Mouse (Mus musculus) liver, postnatal 0 days (tissue): Measurements from ENCODE around the gene Nlrc5. TPM values are rescaled to one million over a fixed set of nuclear protein-coding genes. Genes with fewer than 3 reads are reported as not detected.
A peak's percentile ranks its signal among the peaks of the same experiment; 100 is the strongest.

ENCODE experiments used
- ATAC-seq: fragments of 200-750 bp; cut with Nextera tagmentation; 2 replicates; pipeline ENCODE4 v1.8.0; 2017; ENCODE audit warnings: mild to moderate bottlenecking, moderate library complexity
- DNase-seq: peaks from one replicate; pipeline ENCODE4 v3.0.0-alpha.2; 2016
- H3K27ac ChIP-seq: fragments of 300-500 bp; sonication (generic); 2 replicates; pipeline ENCODE4 v1.5.1; 2014; ENCODE audit warnings: antibody characterized with exemption, moderate library complexity, mild to moderate bottlenecking, low read depth
- H3K27me3 ChIP-seq: fragments of 300-500 bp; sonication (generic); 2 replicates; pipeline ENCODE4 v1.6.1; 2014; ENCODE audit warnings: low read length, control low read depth, mixed read lengths; ENCODE audit not compliant: insufficient read depth
- H3K36me3 ChIP-seq: fragments of 300-500 bp; sonication (generic); replicated peaks from 2 replicates; pipeline ENCODE4 v1.6.1; 2014; ENCODE audit warnings: mild to moderate bottlenecking, control low read depth, low read length, moderate library complexity, mixed read lengths; ENCODE audit not compliant: insufficient read depth
- H3K4me1 ChIP-seq: fragments of 300-500 bp; sonication (generic); 2 replicates; pipeline ENCODE4 v1.6.1; 2014; ENCODE audit warnings: antibody characterized with exemption, mild to moderate bottlenecking, control low read depth; ENCODE audit not compliant: insufficient read depth
- H3K4me2 ChIP-seq: fragments of 300-500 bp; sonication (generic); 2 replicates; pipeline ENCODE4 v1.6.1; 2014; ENCODE audit warnings: low read depth, mild to moderate bottlenecking, low read length, moderate library complexity, mixed read lengths
- H3K4me3 ChIP-seq: fragments of 300-500 bp; sonication (generic); 2 replicates; pipeline ENCODE4 v1.5.1; 2014; ENCODE audit warnings: low read depth, low read length
- H3K9ac ChIP-seq: fragments of 300-500 bp; sonication (generic); replicated peaks from 2 replicates; pipeline ENCODE4 v1.6.1; 2014; ENCODE audit warnings: mild to moderate bottlenecking, moderate library complexity
- H3K9me3 ChIP-seq: fragments of 300-500 bp; sonication (generic); 2 replicates; pipeline ENCODE4 v1.6.1; 2016; ENCODE audit warnings: mild to moderate bottlenecking, control low read depth, low read length, mixed read lengths
- CTCF ChIP-seq: sonication (generic); IDR thresholded peaks from 2 replicates; pipeline ENCODE4 v1.5.1; 2016; ENCODE audit warnings: antibody characterized with exemption, low read depth
- EP300 ChIP-seq: IDR thresholded peaks from 2 replicates; pipeline ENCODE4 v1.6.1; 2016; ENCODE audit warnings: antibody characterized with exemption, low read depth, mild to moderate bottlenecking
- WGBS: fragments of 180-500 bp; shearing (Covaris S2); extraction: QIAGEN DNeasy Blood & Tissue Kit; methylation state at CpG from one replicate; pipeline ENCODE4 v1.1.7; 2014; ENCODE audit not compliant: insufficient replicate concordance; 5-methylcytosine and 5-hydroxymethylcytosine counted together
- polyA plus RNA-seq: library from polyadenylated mRNA; unstranded; fragments of >200 nt; fragmentation: Nextera tagmentation; extraction: Ambion mirVana; gene quantifications from 2 replicates; pipeline ENCODE4 v1.2.1, GENCODE M21; 2015

The Nlrc5 gene
- polyA plus RNA-seq, 1 experiment from 2014 or later = 1.3 TPM

DNA sequence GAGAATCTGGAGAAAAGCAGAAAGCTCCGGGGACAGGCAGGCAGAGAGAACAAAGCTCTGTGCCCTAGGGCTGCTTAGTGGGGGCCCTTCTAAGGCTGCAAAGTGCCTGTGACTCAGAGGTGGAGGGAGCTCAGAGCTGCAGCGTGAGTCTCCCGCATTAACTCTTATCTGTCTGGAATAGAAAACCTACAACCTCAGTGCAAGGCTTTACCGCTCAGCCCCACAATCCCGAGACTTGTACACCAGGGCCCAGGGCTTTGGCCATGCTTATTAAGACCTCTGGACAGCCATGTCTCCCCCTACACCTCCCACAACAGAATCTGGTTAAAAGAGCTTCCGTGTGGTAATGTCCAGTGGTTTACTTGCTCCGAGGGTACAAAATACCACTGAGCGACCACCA lies 97.8 kb downstream of the Nlrc5 start:
- no peak for ATAC-seq

DNA sequence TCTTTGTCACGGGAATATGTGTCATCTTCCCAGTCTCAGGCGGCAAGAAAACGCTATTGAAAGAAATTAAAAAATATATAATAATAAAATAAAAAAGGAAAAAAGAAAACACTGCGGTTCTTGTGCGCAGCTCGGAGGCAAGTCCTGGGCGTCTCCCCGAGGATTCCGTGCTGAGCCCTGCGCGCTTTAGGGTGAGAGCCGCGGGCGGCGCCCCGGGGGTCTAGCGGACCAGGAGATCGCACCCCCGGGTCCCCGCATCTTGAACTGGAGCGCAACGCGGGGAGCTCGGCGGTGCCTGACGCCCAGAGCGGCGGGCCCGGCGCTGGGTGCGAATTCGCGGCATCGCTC lies 98.3 kb downstream of the Nlrc5 start:
- Histone ChIP-seq H3K9me3 (no peaks in the 10 kb centered on the region), H3K27ac (no peak overlapping the region), H3K36me3 (no peaks in the 10 kb centered on the region), H3K27me3 (peaks cover 38% of the 10 kb centered on the region), H3K4me2 (peak overlapping the region; percentile 77), H3K4me3 (peak overlapping the region; percentile 60), H3K4me1 (peaks cover 9% of the 10 kb centered on the region), H3K9ac (peak overlapping the region; percentile 47)
- WGBS = 1% methylated on average over 33 of the region's 34 CpGs
- DNase-seq (no peak), ATAC-seq (peak; percentile 15)
- TF ChIP-seq CTCF (no peak), EP300 (no peak)

More for the DNA sequence above, 97.8 kb downstream of the Nlrc5 start:
- Histone ChIP-seq H3K4me1 (peaks cover 9% of the 10 kb centered on the region), H3K36me3 (no peaks in the 10 kb centered on the region), H3K27me3 (peaks cover 38% of the 10 kb centered on the region), H3K4me3 (peak overlapping the region; percentile 60), H3K9ac (no peak overlapping the region), H3K9me3 (no peaks in the 10 kb centered on the region), H3K27ac (no peak overlapping the region), H3K4me2 (peak overlapping the region; percentile 77)
- WGBS = 14% methylated on average over 8 of the region's 8 CpGs
- DNase-seq = no peak
- TF ChIP-seq EP300 = no peak

DNA sequence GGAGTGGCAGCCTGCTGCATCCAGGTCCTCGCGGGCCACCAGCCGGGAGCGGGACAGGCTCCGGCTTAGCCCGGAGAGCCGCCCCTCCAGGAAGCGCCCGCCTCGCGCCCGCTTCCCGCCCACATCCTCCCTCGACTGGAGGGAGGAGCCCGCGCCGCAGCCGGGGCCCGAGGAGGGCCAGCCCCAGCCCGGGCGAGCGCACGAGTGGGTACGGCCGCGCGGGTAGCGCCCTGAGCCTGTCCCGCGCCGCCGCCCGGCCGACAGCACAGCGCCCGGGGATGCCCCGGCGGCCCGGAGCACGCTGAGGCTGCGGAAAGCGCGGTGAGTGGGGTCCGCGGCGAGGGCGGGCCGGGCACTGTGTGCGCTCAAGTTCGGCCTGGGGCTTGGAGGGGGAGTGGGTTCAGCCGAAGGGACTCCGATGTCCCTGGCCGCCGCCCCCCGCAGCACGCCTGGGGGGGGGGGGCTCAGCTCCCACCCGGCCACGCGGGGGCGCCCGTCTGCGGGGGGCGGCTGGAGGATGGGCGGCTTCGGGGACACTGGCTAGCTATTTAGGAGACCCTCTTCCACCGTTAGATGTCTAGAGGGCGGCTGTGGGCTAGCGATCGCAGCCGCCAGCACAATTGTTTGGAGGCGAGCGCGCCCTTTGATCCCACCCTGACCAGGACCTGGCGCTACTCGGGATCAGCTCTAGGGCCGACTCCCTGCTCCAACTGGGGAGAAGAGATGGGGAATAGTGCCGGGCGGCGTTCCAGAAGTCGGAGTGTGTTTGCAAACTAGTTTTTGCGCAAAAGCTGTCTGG lies 98.9 kb downstream of the Nlrc5 start, which contains the start of gene Cpne2:
Gene Cpne2, plus strand, starts transcription at position 118 of the 799 bp plus-strand sequence.
- Histone ChIP-seq H3K9me3 (no peaks in the 10 kb centered on the region), H3K27ac (no peak within 1 kb of the TSS), H3K4me2 (peak within 1 kb of the TSS; percentile 77), H3K4me3 (peak within 1 kb of the TSS; percentile 60), H3K4me1 (peaks cover 9% of the 10 kb centered on the region), H3K9ac (peak within 1 kb of the TSS; percentile 47), H3K27me3 (peaks cover 38% of the 10 kb centered on the region), H3K36me3 (no peaks in the 10 kb centered on the region)
- TF ChIP-seq EP300 (no peak), CTCF (peak; percentile 31; the same call in 1 of the 2 replicates)
- WGBS = under 1% methylated on average over 53 of the region's 81 CpGs
- DNase-seq (peak; percentile 69), ATAC-seq (peak; percentile 75)

DNA sequence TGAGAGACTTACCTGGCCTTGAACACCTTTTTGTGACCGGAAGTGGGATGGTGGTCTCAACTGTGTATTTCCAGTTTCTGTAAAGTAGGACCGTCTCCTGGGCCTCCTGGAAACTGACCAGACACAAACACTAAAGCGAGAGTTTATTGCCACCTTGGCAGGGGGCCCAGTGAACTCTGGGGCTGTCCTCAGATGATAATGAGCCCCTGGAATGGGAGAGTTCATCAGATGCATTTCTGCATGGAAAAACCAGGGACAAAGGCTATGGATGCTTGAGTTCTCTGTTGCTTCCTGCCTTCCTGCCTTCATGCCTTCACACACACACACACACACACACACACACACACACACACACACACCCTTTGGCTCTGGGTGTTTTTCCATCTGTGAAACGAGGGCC lies 100.5 kb downstream of the Nlrc5 start:
- WGBS = 45% methylated on average over 4 of the region's 4 CpGs
- Histone ChIP-seq H3K4me3 (no peak overlapping the region), H3K36me3 (no peaks in the 10 kb centered on the region), H3K9ac (no peak overlapping the region), H3K27me3 (peaks cover 38% of the 10 kb centered on the region), H3K4me2 (no peak overlapping the region), H3K4me1 (peaks cover 9% of the 10 kb centered on the region), H3K9me3 (no peaks in the 10 kb centered on the region), H3K27ac (no peak overlapping the region)
- ATAC-seq (no peak), DNase-seq (no peak)
- no peak for TF ChIP-seq EP300
- TF ChIP-seq CTCF = no peak

DNA sequence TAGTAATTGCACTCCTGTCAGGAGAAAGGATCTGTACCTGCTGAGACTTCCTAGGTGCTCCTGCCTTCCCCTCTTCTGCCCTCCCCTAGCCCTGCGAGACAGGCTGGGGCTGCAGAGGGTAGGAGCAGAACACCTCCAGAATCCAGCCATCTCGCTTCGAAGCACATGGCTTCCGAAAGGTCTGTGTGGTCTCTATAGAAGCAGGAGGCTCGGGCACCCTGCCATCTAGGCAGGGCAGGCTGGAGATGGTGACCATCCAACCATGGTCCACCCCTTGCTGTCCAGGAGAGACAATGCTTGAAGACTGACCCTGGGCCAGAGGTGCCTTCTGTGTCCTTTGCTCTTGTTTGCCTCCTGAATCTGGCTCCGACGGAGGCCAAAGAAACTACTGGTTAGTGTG lies 101.5 kb downstream of the Nlrc5 start:
- DNase-seq = no peak
- Histone ChIP-seq H3K9me3 (no peaks in the 10 kb centered on the region), H3K9ac (no peak overlapping the region), H3K4me3 (no peak overlapping the region), H3K4me1 (peaks cover 10% of the 10 kb centered on the region), H3K27ac (no peak overlapping the region), H3K36me3 (no peaks in the 10 kb centered on the region), H3K27me3 (peaks cover 38% of the 10 kb centered on the region), H3K4me2 (no peak overlapping the region)
- WGBS = 83% methylated on average over 7 of the region's 7 CpGs
- no peak for ATAC-seq
- TF ChIP-seq EP300 (no peak), CTCF (no peak)

DNA sequence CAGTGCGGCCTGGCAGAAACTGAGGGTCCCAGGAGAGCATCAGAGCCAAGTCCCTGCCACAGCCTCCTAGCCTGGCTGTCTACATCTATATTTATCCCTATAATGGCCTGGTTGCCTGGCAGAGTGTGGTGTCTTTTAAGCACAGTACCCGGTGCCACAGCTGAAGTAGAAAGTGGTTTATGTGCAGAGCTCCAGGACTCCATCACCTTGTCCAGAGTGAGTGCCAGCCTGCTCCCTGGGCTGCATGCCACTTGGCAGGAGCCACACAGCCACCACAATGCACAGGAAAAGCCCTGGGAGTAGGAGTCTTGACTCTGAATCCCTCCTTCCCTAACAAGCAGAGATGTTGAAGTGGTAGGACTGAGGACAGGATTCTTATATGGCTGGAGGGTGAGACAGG lies 103.3 kb downstream of the Nlrc5 start:
- H3K4me3 ChIP-seq = no peak overlapping the region
- no peaks in the 10 kb centered on the region for H3K9me3 ChIP-seq
- H3K36me3 ChIP-seq = no peaks in the 10 kb centered on the region
- H3K9ac ChIP-seq = no peak overlapping the region
- TF ChIP-seq EP300 = no peak
- no peak for TF ChIP-seq CTCF
- peaks cover 25% of the 10 kb centered on the region for H3K27me3 ChIP-seq
- no peak for ATAC-seq
- WGBS = 82% methylated on average over 2 of the region's 2 CpGs
- no peak overlapping the region for H3K4me2 ChIP-seq
- no peak overlapping the region for H3K27ac ChIP-seq
- DNase-seq = no peak
- peaks cover 11% of the 10 kb centered on the region for H3K4me1 ChIP-seq
